ENCODE assay signal across 20 mouse cellular contexts in the genomic region with DNA sequence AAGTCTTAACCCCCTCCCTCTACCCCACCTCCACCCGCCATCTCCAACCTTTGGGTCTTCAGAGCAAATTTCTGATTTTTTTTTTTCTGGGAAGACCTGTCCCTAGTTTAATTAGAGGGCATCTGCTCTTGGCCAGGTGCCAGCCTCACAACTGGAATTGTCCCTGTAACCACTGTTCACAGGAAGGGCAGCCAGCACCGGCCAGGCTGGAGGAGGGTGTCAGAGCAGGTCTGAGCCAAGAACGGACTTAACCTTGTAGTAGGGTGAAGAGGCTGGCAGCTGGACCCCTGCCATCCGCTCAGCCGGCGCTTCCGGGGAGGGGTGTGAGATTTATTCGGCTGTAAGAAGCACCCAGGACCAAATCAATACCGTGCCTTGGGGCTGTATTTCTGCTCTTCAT. TPM values are rescaled to one million over a fixed set of nuclear protein-coding genes. Genes with fewer than 3 reads are reported as not detected.
DNase-seq lines count a peak whose midpoint lies in the region; ATAC-seq and TF ChIP-seq lines count a peak whose summit lies in the region.
"Had no signal": no experiment of that assay in that cellular context is flagged by ENCODE, and none has a peak within 500 bp of the region (broad histone marks: within the 10 kb centered on the region; RNA-seq: fewer than 3 reads in every experiment).

No protein-coding gene starts in this region.

- no peak for TF ChIP-seq CTCF in heart, adult 2 months (IDR thresholded peaks at IDR 0.05)

- H3K9ac ChIP-seq in heart, adult 2 months (ENCODE audit: low read depth, low read length), result no peak overlapping the region
- no peak overlapping the region for H3K9ac ChIP-seq in neural tube, embryonic 15.5 days (replicated peaks)
- H3K9ac ChIP-seq: forebrain, embryonic 15.5 days; liver, postnatal 0 days; midbrain, embryonic 12.5 days had no signal

- H3K4me1 ChIP-seq in heart, adult 2 months (ENCODE audit: control insufficient read depth, insufficient read depth, low read length), result peaks cover 1% of the 10 kb centered on the region; the same call in 1 of the 2 replicates
- peaks cover 8% of the 10 kb centered on the region for H3K4me1 ChIP-seq in heart, embryonic 10.5 days
- H3K4me1 ChIP-seq in neural tube, embryonic 15.5 days, result peaks cover 25% of the 10 kb centered on the region

- no peaks in the 10 kb centered on the region for H3K36me3 ChIP-seq in heart, adult 2 months (ENCODE audit: control insufficient read depth, insufficient read depth, low read length)
- no peaks in the 10 kb centered on the region for H3K36me3 ChIP-seq in heart, embryonic 10.5 days
- H3K36me3 ChIP-seq in neural tube, embryonic 15.5 days, result no peaks in the 10 kb centered on the region
- H3K36me3 ChIP-seq: forebrain, embryonic 15.5 days; midbrain, embryonic 12.5 days had no signal

- no peak overlapping the region for H3K4me3 ChIP-seq in heart, adult 2 months
- no peak overlapping the region for H3K4me3 ChIP-seq in heart, embryonic 10.5 days
- H3K4me3 ChIP-seq in neural tube, embryonic 15.5 days (replicated peaks), result no peak overlapping the region
- H3K4me3 ChIP-seq: forebrain, embryonic 15.5 days; midbrain, embryonic 12.5 days; myocyte had no signal

- H3K27ac ChIP-seq in heart, adult 2 months, result no peak overlapping the region
- H3K27ac ChIP-seq in heart, embryonic 10.5 days, result no peak overlapping the region
- no peak overlapping the region for H3K27ac ChIP-seq in neural tube, embryonic 15.5 days (replicated peaks)
- H3K27ac ChIP-seq: forebrain, embryonic 15.5 days; hindbrain, postnatal 0 days; midbrain, embryonic 12.5 days had no signal

- WGBS in heart, adult 2 months, result 54% methylated on average over 9 of the region's 9 CpGs
- WGBS in heart, embryonic 10.5 days, result 83% methylated on average over 9 of the region's 9 CpGs
- WGBS in neural tube, embryonic 15.5 days, result 51% methylated on average over 9 of the region's 9 CpGs

- H3K79me2 ChIP-seq in heart, adult 2 months (replicated peaks; ENCODE audit: control insufficient read depth, insufficient read depth, low read length), result no peaks in the 10 kb centered on the region

- H3K27me3 ChIP-seq in heart, adult 2 months (ENCODE audit: control insufficient read depth, insufficient read depth, low read length), result peaks cover 7% of the 10 kb centered on the region
- peaks cover 36% of the 10 kb centered on the region for H3K27me3 ChIP-seq in heart, embryonic 10.5 days (ENCODE audit: insufficient read depth, poor library complexity, severe bottlenecking)
- H3K27me3 ChIP-seq in neural tube, embryonic 15.5 days (replicated peaks), result no peaks in the 10 kb centered on the region; the same call in 1 of the 2 replicates
- H3K27me3 ChIP-seq: CH12.LX had no signal

- peaks cover 4% of the 10 kb centered on the region for H3K9me3 ChIP-seq in heart, embryonic 10.5 days
- no peaks in the 10 kb centered on the region for H3K9me3 ChIP-seq in neural tube, embryonic 15.5 days (replicated peaks)
- H3K9me3 ChIP-seq: forebrain, embryonic 15.5 days; midbrain, embryonic 12.5 days had no signal

- peak; percentile 6 for DNase-seq in adrenal gland, adult 2 months
- DNase-seq in adrenal gland, adult 8-10 months, result no peak
- peak; percentile 41 to 66 for DNase-seq in heart, adult 2 months
- DNase-seq in heart, embryonic 10.5 days (ENCODE audit: low spot score), result no peak
- peak; percentile 56 for DNase-seq in testis, postnatal 10 days (ENCODE audit: low spot score)
- DNase-seq in testis, postnatal 14 days (ENCODE audit: low spot score), result no peak
- DNase-seq in thymus, postnatal 0 days (ENCODE audit: low spot score), result no peak
- DNase-seq: cerebellum, adult 8-10 months; kidney, adult 8-10 months; layer of hippocampus, postnatal 36 days; liver, postnatal 0 days; lung, postnatal 4 days; right cerebral cortex, postnatal 25 days; thymus, adult 2 months had no signal

- intact Hi-C loops in heart, adult 2 months (cut with DNase I), result no loop called here

- TF ChIP-seq POLR2A in heart, adult 2 months (IDR thresholded peaks at IDR 0.05; ENCODE audit: insufficient read depth, low read depth, low read length), result no peak

- H3K4me2 ChIP-seq in neural tube, embryonic 15.5 days, result no peak overlapping the region
- H3K4me2 ChIP-seq: forebrain, embryonic 15.5 days; midbrain, embryonic 12.5 days had no signal

- TF ChIP-seq EP300 in heart, adult 2 months (IDR thresholded peaks at IDR 0.05; ENCODE audit: insufficient read depth, low read depth, low read length), result no peak

- no peak for ATAC-seq in neural tube, embryonic 15.5 days (ENCODE audit: low FRiP score)
- ATAC-seq: forebrain, embryonic 15.5 days; hindbrain, postnatal 0 days; liver, postnatal 0 days had no signal

RNA-seq across cellular contexts. Expression of a gene that starts 3.0 kb away (rescaled TPM):
- total RNA-seq in adrenal gland, adult 2 months (2021), result 10 to 100 TPM in 1 of 2 experiments, 1 to 10 TPM in 1; 8.0 to 12.2 TPM
- polyA plus RNA-seq in adrenal gland, adult 2 months (2012; rRNA removed), result 6.0 and 6.2 TPM in 2 replicates
- total RNA-seq in adrenal gland, adult 8-10 months (2022), result 10 to 100 TPM; 11.1 to 19.0 (median 13.4) TPM
- not detected for total RNA-seq in heart, adult 2 months (2021)
- 0.04 and 0.09 TPM in 2 replicates for polyA plus RNA-seq in heart, adult 2 months (2012; rRNA removed)
- polyA plus RNA-seq in heart, embryonic 10.5 days (2016; fragmentation: Nextera tagmentation; extraction: Ambion mirVana), result 1.1 and 2.1 TPM in 2 replicates
- polyA plus RNA-seq in neural tube, embryonic 15.5 days (2015; fragmentation: Nextera tagmentation; extraction: Ambion mirVana), result 103 and 111 TPM in 2 replicates
- polyA plus RNA-seq in thymus, postnatal 0 days (2015; fragmentation: Nextera tagmentation; extraction: Ambion mirVana), result 1.1 and 1.3 TPM in 2 replicates
- total RNA-seq: CH12.LX had no signal
- polyA plus RNA-seq: liver, postnatal 0 days had no signal

Comparison
In these comparisons a context has a peak if more than half of its experiments do, and no peak if none do; other contexts are left out.
1. DNase-seq: peak in adrenal gland, adult 2 months (single experiment), heart, adult 2 months (2 of 2) and testis, postnatal 10 days (single experiment); none in adrenal gland, adult 8-10 months (single experiment), heart, embryonic 10.5 days (single experiment), testis, postnatal 14 days (single experiment) and thymus, postnatal 0 days (single experiment).
2. RNA of a gene that starts 3.0 kb away (polyA plus RNA-seq): 103 to 111 TPM in neural tube, embryonic 15.5 days; 6.0 to 6.2 TPM in adrenal gland, adult 2 months, 1.1 to 2.1 TPM in heart, embryonic 10.5 days, 1.1 to 1.3 TPM in thymus, postnatal 0 days and 0.04 to 0.09 TPM in heart, adult 2 months; every median in the first group is over 10 times any median in the second.